Mouse (Mus musculus): Measurements from ENCODE around the gene Abcc8. TPM values are rescaled to one million over a fixed set of nuclear protein-coding genes. Genes with fewer than 3 reads are reported as not detected.

Abcc8 gene
- polyA plus RNA-seq, 1 experiment from 2014 or later = 7.6 TPM

DNA sequence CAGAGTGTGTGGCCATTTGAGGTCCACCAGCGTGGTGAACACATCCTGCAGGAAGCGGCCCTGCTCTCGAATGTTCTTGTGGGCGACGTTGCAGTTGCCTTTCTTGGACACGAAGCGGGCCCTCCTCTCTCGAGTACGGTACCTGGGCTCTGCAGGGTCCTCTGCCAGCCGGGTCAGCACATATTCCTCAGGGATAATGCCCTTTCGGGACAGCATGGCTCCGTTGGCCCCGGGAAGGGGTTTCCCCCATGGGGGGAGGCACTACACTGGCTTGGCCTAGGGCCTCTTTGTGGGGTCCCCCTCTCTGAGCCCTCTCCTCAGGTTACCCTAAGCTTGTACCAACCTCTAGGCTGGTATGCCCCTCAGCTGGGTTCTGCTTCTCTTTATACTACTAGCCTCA, 80.2 kb downstream of the Abcc8 start:
- ATAC-seq = no peak
- WGBS = 81% methylated on average over 13 of the region's 13 CpGs
- no peak overlapping the region for H3K9ac ChIP-seq
- peak overlapping the region; percentile 91; the same call in 1 of the 2 replicates for H3K4me2 ChIP-seq (replicated peaks)
- H3K27ac ChIP-seq = no peak overlapping the region
- peaks cover 8% of the 10 kb centered on the region for H3K27me3 ChIP-seq (replicated peaks)
- peak overlapping the region; percentile 53; the same call in 1 of the 2 replicates for H3K4me3 ChIP-seq (replicated peaks)
- no peaks in the 10 kb centered on the region for H3K36me3 ChIP-seq
- no peaks in the 10 kb centered on the region for H3K9me3 ChIP-seq
- no peaks in the 10 kb centered on the region for H3K4me1 ChIP-seq (replicated peaks)

DNA sequence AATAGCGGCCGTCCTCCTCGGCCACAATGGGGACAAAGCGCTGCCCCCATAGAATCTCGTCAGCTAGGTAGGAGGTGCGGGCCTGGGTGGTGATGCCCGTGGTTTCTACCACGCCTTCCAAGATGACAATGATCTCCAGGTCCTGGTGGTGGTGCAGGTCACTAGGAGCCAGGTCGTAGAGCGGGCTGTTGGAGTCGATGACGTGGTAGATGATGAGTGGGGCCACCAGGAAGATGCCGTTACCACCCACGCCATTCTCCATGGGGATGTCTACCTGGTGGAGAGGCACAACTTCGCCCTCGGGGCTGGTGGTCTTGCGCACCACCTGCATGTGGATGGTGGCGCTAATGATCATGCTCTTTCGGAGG, 80.9 kb downstream of the Abcc8 start:
- WGBS = 93% methylated on average over 19 of the region's 19 CpGs

DNA sequence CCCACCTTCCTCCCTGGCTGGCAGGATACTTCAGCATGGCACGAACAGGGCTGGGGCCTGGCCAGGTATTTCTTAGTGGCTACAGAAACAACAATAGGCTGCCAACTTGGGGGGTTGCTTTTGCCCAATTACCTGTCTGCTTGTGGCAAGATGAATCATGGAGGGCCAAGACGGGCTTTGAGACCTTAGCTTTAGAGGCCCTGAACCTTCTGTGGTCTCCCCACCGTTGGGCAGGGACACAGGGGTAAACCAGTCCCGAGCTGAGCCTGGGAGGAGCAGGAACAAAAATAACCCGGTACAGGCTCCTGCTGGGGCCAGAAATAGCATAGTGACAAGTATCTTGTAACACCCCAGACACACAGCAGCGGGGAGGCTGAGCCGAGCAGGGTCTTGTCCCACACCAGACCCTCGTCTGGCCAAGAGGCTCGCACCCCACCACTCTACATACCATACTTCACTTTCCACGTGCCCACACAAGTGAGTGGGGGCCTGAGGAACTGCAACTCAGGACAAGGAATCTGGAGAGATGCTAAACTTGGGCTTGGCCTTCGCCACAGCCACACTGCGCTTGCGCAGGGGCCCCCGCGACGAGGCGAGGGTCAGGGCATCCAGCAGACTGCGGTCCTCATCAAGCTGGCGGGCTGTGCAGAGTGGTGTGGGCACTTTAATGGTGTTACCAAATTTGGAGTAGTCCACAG, 81.5 kb downstream of the Abcc8 start:
- Histone ChIP-seq H3K36me3 (no peaks in the 10 kb centered on the region), H3K4me3 (replicated peaks) (no peak overlapping the region), H3K9me3 (no peaks in the 10 kb centered on the region), H3K27me3 (replicated peaks) (peaks cover 8% of the 10 kb centered on the region), H3K4me2 (replicated peaks) (no peak overlapping the region), H3K4me1 (replicated peaks) (no peaks in the 10 kb centered on the region), H3K27ac (no peak overlapping the region), H3K9ac (no peak overlapping the region)
- no peak for ATAC-seq
- 83% methylated on average over 19 of the region's 19 CpGs for WGBS

More for the DNA sequence above, 80.9 kb downstream of the Abcc8 start:
- no peak overlapping the region for H3K27ac ChIP-seq
- no peak for ATAC-seq
- H3K9ac ChIP-seq = no peak overlapping the region
- H3K4me2 ChIP-seq (replicated peaks) = no peak overlapping the region
- no peaks in the 10 kb centered on the region for H3K36me3 ChIP-seq
- H3K4me3 ChIP-seq (replicated peaks) = no peak overlapping the region
- H3K9me3 ChIP-seq = no peaks in the 10 kb centered on the region
- peaks cover 8% of the 10 kb centered on the region for H3K27me3 ChIP-seq (replicated peaks)
- H3K4me1 ChIP-seq (replicated peaks) = no peaks in the 10 kb centered on the region

DNA sequence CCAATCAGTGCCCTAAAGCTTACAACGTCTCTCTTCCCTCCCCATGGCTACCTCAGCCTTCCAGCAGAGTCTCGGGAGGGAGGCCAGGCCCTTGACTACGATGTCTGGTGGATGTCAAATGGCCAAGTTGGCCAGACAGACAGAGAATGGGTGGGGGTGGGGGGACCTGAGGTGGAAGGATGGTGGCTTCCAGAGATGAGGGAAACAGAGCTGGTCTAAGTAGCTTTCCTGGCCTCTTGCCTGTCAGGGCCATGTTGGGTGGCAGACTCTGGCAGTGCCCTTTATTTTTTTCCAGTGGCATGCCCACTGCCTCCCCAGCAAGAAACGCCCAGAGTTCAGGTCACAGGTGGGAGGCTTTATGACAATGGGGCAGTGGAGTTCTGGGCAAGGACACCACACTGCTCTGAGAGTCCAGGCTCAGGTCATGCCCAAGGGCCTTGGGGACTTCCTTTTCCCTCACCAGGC, 82.5 kb downstream of the Abcc8 start:
- WGBS = 55% methylated on average over 4 of the region's 4 CpGs

GRCm38 (mm10) chr7:46096136-46096535, 83.7 kb downstream of the Abcc8 start:
- no peaks in the 10 kb centered on the region for H3K9me3 ChIP-seq
- no peaks in the 10 kb centered on the region for H3K4me1 ChIP-seq (replicated peaks)
- no peak overlapping the region for H3K9ac ChIP-seq
- no peak overlapping the region for H3K4me2 ChIP-seq (replicated peaks)
- peak; percentile 29 for ATAC-seq
- H3K27me3 ChIP-seq (replicated peaks) = peaks cover 8% of the 10 kb centered on the region
- H3K36me3 ChIP-seq = no peaks in the 10 kb centered on the region
- no peak overlapping the region for H3K27ac ChIP-seq
- no peak overlapping the region for H3K4me3 ChIP-seq (replicated peaks)
- WGBS = 4% methylated on average over 4 of the region's 4 CpGs

More for the DNA sequence above, 82.5 kb downstream of the Abcc8 start:
- Histone ChIP-seq H3K36me3 (no peaks in the 10 kb centered on the region), H3K4me1 (replicated peaks) (no peaks in the 10 kb centered on the region), H3K27ac (no peak overlapping the region), H3K4me3 (replicated peaks) (no peak overlapping the region), H3K4me2 (replicated peaks) (no peak overlapping the region), H3K9me3 (no peaks in the 10 kb centered on the region), H3K27me3 (replicated peaks) (peaks cover 8% of the 10 kb centered on the region), H3K9ac (no peak overlapping the region)
- no peak for ATAC-seq

GRCm38 (mm10) chr7:46092803-46093202, 87.0 kb downstream of the Abcc8 start:
- H3K9ac ChIP-seq = no peak overlapping the region
- ATAC-seq = no peak

GRCm38 (mm10) chr7:46088241-46088640, 91.6 kb downstream of the Abcc8 start:
- Histone ChIP-seq H3K27me3 (replicated peaks) (no peaks in the 10 kb centered on the region), H3K4me2 (replicated peaks) (no peak overlapping the region), H3K4me3 (replicated peaks) (no peak overlapping the region), H3K36me3 (peaks cover 7% of the 10 kb centered on the region), H3K9me3 (no peaks in the 10 kb centered on the region), H3K9ac (no peak overlapping the region), H3K27ac (no peak overlapping the region), H3K4me1 (replicated peaks) (0 out of 2 replicates have a peak, but pooled peaks cover 8% of the 10 kb centered on the region)
- ATAC-seq = no peak
- 79% methylated on average over 6 of the region's 6 CpGs for WGBS

More at GRCm38 (mm10) chr7:46092803-46093202, 87.0 kb downstream of the Abcc8 start:
- Histone ChIP-seq H3K9me3 (no peaks in the 10 kb centered on the region), H3K27ac (no peak overlapping the region), H3K4me3 (replicated peaks) (no peak overlapping the region), H3K4me1 (replicated peaks) (no peaks in the 10 kb centered on the region), H3K36me3 (no peaks in the 10 kb centered on the region), H3K4me2 (replicated peaks) (no peak overlapping the region), H3K27me3 (replicated peaks) (no peaks in the 10 kb centered on the region)
- 60% methylated on average over 8 of the region's 8 CpGs for WGBS

DNA sequence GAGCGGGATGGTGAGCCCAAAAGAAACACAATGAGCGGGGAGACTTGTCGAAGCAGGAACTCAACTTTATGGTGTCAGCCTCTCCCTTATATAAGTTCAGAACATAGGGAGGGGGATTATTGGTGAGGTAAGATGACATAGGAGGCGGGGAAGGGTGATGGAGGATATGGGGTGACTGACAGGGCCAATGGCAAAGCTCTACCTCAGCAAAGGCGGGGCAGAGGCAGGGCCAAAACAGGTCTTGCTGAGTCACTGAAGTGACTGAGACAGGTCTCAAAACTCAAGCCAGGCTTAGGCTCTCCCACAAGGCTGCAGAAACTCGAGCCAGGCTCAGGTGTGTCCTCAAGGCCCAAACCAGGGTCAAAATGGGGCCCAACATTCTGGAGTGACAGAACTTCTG, 93.5 kb downstream of the Abcc8 start:
- H3K27me3 ChIP-seq (replicated peaks) = no peaks in the 10 kb centered on the region
- H3K4me3 ChIP-seq (replicated peaks) = no peak overlapping the region
- no peak overlapping the region for H3K9ac ChIP-seq
- no peaks in the 10 kb centered on the region for H3K9me3 ChIP-seq
- 85% methylated on average over 6 of the region's 6 CpGs for WGBS
- no peak overlapping the region for H3K4me2 ChIP-seq (replicated peaks)
- H3K27ac ChIP-seq = no peak overlapping the region
- 0 out of 2 replicates have a peak, but pooled peaks cover 8% of the 10 kb centered on the region for H3K4me1 ChIP-seq (replicated peaks)
- H3K36me3 ChIP-seq = peaks cover 19% of the 10 kb centered on the region
- no peak for ATAC-seq

DNA sequence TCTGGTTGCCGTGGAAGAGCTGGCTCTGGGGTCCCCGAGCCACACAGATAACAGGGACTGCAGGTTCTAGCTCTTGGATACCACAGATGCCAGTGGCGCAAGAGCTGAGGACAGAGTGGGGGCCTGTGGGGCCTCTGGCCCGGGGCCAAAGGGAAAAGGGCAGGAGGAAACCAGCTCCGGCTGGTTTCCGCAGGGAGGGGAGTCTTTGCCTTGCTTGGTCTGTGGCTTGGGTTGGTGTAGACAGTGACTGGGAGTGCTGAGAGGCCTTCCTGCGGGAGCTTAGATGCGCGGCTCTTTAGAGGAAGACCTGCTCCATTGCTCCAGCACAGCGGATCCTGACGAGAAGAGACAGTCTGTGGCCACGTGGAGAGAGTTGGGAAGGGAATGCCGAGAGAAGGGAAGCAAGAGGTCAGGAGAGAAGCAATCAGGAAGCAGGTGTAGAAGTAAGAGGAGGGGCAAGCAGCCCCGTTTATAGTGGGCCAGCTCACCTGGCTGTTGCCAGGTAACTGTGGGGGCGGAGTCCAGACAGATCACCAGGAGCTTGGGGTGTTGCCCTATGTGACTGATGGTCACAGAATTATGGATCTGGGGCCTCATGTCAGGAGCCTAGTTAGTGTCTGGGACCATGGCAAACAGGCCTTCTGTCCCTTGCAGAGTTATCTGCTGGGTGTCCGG, 94.9 kb downstream of the Abcc8 start:
- no peaks in the 10 kb centered on the region for H3K27me3 ChIP-seq (replicated peaks)
- H3K9me3 ChIP-seq = no peaks in the 10 kb centered on the region
- H3K36me3 ChIP-seq = peaks cover 31% of the 10 kb centered on the region
- 0 out of 2 replicates have a peak, but pooled peaks cover 8% of the 10 kb centered on the region for H3K4me1 ChIP-seq (replicated peaks)
- peak overlapping the region; percentile 68 for H3K27ac ChIP-seq
- ATAC-seq = peak; percentile 91
- H3K9ac ChIP-seq = no peak overlapping the region
- H3K4me3 ChIP-seq (replicated peaks) = no peak overlapping the region
- WGBS = 47% methylated on average over 16 of the region's 16 CpGs
- H3K4me2 ChIP-seq (replicated peaks) = peak overlapping the region; percentile 41

DNA sequence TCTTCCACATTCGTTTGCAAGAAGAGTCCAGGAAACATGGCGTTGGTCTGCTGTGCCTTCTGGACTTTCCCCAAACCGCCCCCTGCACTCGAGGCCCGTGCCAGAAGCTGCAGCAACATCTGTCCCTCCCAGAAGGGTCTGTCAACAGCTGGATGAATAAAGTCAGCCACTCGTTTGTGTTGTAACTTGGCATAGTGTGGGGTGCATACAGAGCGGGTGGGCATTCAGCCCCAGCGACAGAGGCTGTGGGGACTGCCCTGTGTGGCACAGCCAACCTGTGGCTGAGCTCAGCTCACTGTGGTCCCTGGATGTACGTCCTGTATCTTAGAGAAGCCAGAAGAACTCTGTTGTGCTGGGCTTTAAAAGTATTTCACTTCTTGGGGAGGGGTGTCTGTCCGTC, 95.8 kb downstream of the Abcc8 start:
- 82% methylated on average over 10 of the region's 10 CpGs for WGBS
- Histone ChIP-seq H3K4me3 (replicated peaks) (no peak overlapping the region), H3K9ac (no peak overlapping the region), H3K27ac (no peak overlapping the region), H3K4me1 (replicated peaks) (0 out of 2 replicates have a peak, but pooled peaks cover 8% of the 10 kb centered on the region), H3K4me2 (replicated peaks) (no peak overlapping the region), H3K36me3 (peaks cover 38% of the 10 kb centered on the region), H3K27me3 (replicated peaks) (no peaks in the 10 kb centered on the region), H3K9me3 (no peaks in the 10 kb centered on the region)
- ATAC-seq = no peak

- no peak overlapping the region for H3K4me2 ChIP-seq (replicated peaks)
- no peaks in the 10 kb centered on the region for H3K27me3 ChIP-seq (replicated peaks)
- H3K4me1 ChIP-seq (replicated peaks) = no peaks in the 10 kb centered on the region
- H3K9me3 ChIP-seq = no peaks in the 10 kb centered on the region
- H3K27ac ChIP-seq = no peak overlapping the region
- WGBS = 86% methylated on average over 12 of the region's 12 CpGs
- H3K4me3 ChIP-seq (replicated peaks) = no peak overlapping the region
- ATAC-seq = no peak
- H3K9ac ChIP-seq = no peak overlapping the region
- peaks cover 53% of the 10 kb centered on the region for H3K36me3 ChIP-seq
Observed at GRCm38 (mm10) chr7:46077675-46078074, 102.2 kb downstream of the Abcc8 start.

- Histone ChIP-seq H3K4me2 (replicated peaks) (no peak overlapping the region), H3K9ac (no peak overlapping the region), H3K9me3 (no peaks in the 10 kb centered on the region), H3K27me3 (replicated peaks) (no peaks in the 10 kb centered on the region), H3K4me1 (replicated peaks) (no peaks in the 10 kb centered on the region), H3K4me3 (replicated peaks) (no peak overlapping the region), H3K27ac (no peak overlapping the region), H3K36me3 (peaks cover 54% of the 10 kb centered on the region)
- WGBS = 83% methylated on average over 7 of the region's 7 CpGs
- no peak for ATAC-seq
Observed at GRCm38 (mm10) chr7:46076844-46077243, 103.0 kb downstream of the Abcc8 start.
